Mouse (Mus musculus): Measurements from ENCODE around the gene Nrxn2. TPM values are rescaled to one million over a fixed set of nuclear protein-coding genes. Genes with fewer than 3 reads are reported as not detected.
A peak's percentile ranks its signal among the peaks of the same experiment; 100 is the strongest.

Gene Nrxn2
- total and polyA plus RNA-seq, 3 experiments: 0.20 to 0.71 (median 0.30) TPM

DNA sequence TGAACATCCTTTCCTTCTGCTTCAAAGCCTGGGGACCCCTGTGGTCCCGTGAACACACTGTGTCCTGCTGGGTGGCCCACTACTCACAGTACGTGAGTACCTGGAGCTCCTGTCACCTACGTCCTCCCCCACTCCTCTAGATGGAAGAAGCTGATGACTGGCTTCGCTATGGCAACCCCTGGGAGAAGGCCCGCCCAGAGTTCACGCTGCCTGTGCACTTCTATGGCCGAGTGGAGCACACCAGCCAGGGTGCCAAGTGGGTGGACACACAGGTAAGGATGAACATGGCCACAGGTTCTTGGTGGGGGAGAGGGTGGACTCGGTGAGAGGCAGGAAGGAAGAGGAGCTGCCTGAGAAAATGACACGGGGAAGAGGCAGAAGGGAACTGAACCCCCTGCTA lies 32.3 kb upstream of the Nrxn2 start:
- Histone ChIP-seq H3K79me2 (replicated peaks; ENCODE audit: control insufficient read depth, extremely low read depth, insufficient read depth, poor library complexity, severe bottlenecking) (no peaks in the 10 kb centered on the region), H3K36me3 (replicated peaks in 1 of 2; ENCODE audit: control insufficient read depth in 1 of 2, insufficient read depth in 1 of 2, low read length in 1 of 2) (peaks cover 0 to 37% of the 10 kb centered on the region in 2 experiments), H3K4me2 (ENCODE audit: insufficient read depth, low read depth, poor library complexity, severe bottlenecking) (no peak overlapping the region), H3K4me1 (ENCODE audit: control insufficient read depth in 1 of 2, insufficient read depth in 2 of 2) (peaks cover 9 to 12% of the 10 kb centered on the region in 2 experiments), H3K27ac (ENCODE audit: insufficient read depth, low read depth) (no peak overlapping the region), H3K4me3 (replicated peaks in 1 of 3; ENCODE audit: low read depth in 2 of 3, low read length in 2 of 3, poor library complexity in 1 of 3) (no peak overlapping the region), H3K9ac (ENCODE audit: insufficient read depth, low read depth) (no peak overlapping the region), H3K9me3 (replicated peaks; ENCODE audit: low read length) (no peaks in the 10 kb centered on the region), H3K27me3 (replicated peaks) (no peaks in the 10 kb centered on the region)
- dilution Hi-C loops (cut with MboI; ENCODE audit: extremely low pct_ligation_motif_present, extremely low pct_unique_long_range_greater_than_20kb, low sequenced_read_pairs) (no loop called here), in situ Hi-C loops (cut with MboI; ENCODE audit: low pct_ligation_motif_present, low pct_unique_long_range_greater_than_20kb, low sequenced_read_pairs) (no loop called here)
- TF ChIP-seq CTCF (conservative IDR thresholded peaks at IDR 0.05 in 1 of 2, IDR thresholded peaks at IDR 0.05 in 1 of 2; ENCODE audit: low read depth in 2 of 2, low read length in 2 of 2): no peak
- TF ChIP-seq CHD1 (IDR thresholded peaks at IDR 0.05; ENCODE audit: low read depth, low read length): no peak
- TF ChIP-seq RAD21 (IDR thresholded peaks at IDR 0.05; ENCODE audit: low read depth, low read length): no peak
- no peak for TF ChIP-seq SIN3A (IDR thresholded peaks at IDR 0.05; ENCODE audit: low read length)
- no peak for TF ChIP-seq POLR2AphosphoS2 (IDR thresholded peaks at IDR 0.05; ENCODE audit: low read depth, low read length)
- DNase-seq (ENCODE audit: extremely low read depth): no peak

- H3K4me1 ChIP-seq (ENCODE audit: control insufficient read depth in 1 of 2, insufficient read depth in 2 of 2): peaks cover 9 to 12% of the 10 kb centered on the region in 2 experiments
- no peak overlapping the region for H3K9ac ChIP-seq (ENCODE audit: insufficient read depth, low read depth)
- in situ Hi-C loops (cut with MboI; ENCODE audit: low pct_ligation_motif_present, low pct_unique_long_range_greater_than_20kb, low sequenced_read_pairs): no loop called here
Observed at GRCm38 (mm10) chr19:6388006-6388405, 30.5 kb upstream of the Nrxn2 start.

DNA sequence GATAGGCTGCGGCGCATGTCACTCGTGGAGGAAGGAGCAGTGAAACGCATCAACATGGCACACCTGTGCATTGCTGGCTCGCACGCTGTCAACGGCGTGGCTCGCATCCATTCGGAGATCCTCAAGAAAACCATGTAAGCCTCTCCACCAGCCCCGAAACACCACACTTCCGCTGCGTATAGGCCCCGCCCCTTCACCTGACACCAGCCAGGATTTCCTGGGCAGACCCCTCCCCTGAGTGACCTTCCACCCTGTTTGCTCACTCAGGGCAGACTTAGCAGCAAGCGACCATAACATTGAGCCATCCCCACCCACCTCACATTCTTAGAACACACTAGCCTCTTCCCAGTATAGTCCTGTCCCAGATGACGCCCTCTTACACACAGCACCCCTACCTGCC lies 28.7 kb upstream of the Nrxn2 start:
- Histone ChIP-seq H3K9me3 (replicated peaks; ENCODE audit: low read length) (no peaks in the 10 kb centered on the region), H3K79me2 (replicated peaks; ENCODE audit: control insufficient read depth, extremely low read depth, insufficient read depth, poor library complexity, severe bottlenecking) (no peaks in the 10 kb centered on the region), H3K4me1 (ENCODE audit: control insufficient read depth in 1 of 2, insufficient read depth in 2 of 2) (peaks cover 0 to 9% of the 10 kb centered on the region in 2 experiments; a peak in 2 of 4 replicates), H3K9ac (ENCODE audit: insufficient read depth, low read depth) (peak overlapping the region; percentile 47; the same call in 1 of the 2 replicates), H3K4me2 (ENCODE audit: insufficient read depth, low read depth, poor library complexity, severe bottlenecking) (peak overlapping the region; percentile 34), H3K27me3 (replicated peaks) (no peaks in the 10 kb centered on the region), H3K4me3 (replicated peaks in 1 of 3; ENCODE audit: low read depth in 2 of 3, low read length in 2 of 3, poor library complexity in 1 of 3) (peak overlapping the region in 2 of 3 experiments; percentile 35 to 68), H3K36me3 (replicated peaks in 1 of 2; ENCODE audit: control insufficient read depth in 1 of 2, insufficient read depth in 1 of 2, low read length in 1 of 2) (peaks cover 0 to 53% of the 10 kb centered on the region in 2 experiments), H3K27ac (ENCODE audit: insufficient read depth, low read depth) (no peak overlapping the region)
- DNase-seq (ENCODE audit: extremely low read depth): no peak
- TF ChIP-seq NRF1 (IDR thresholded peaks at IDR 0.05; ENCODE audit: low read depth, low read length): no peak
- 0 out of 2 replicates have a peak, but pooled peaks have one; percentile 25 for TF ChIP-seq NELFE (IDR thresholded peaks at IDR 0.05; ENCODE audit: low read depth, low read length)
- 0 out of 2 replicates have a peak, but pooled peaks have one; percentile 26 for TF ChIP-seq HCFC1 (IDR thresholded peaks at IDR 0.05; ENCODE audit: low read depth, low read length)
- TF ChIP-seq BHLHE40 (IDR thresholded peaks at IDR 0.05; ENCODE audit: low read depth, low read length): no peak
- TF ChIP-seq MEF2A (IDR thresholded peaks at IDR 0.05; ENCODE audit: borderline replicate concordance, low read depth, low read length): 0 out of 2 replicates have a peak, but pooled peaks have one; percentile 31
- TF ChIP-seq MAX (IDR thresholded peaks at IDR 0.05; ENCODE audit: low read length): peak; percentile 29; the same call in 1 of the 2 replicates
- TF ChIP-seq TCF12 (IDR thresholded peaks at IDR 0.05; ENCODE audit: low read depth, low read length): peak; percentile 42; the same call in 1 of the 2 replicates
- TF ChIP-seq ELF1 (IDR thresholded peaks at IDR 0.05; ENCODE audit: low read depth, low read length): peak; percentile 53
- dilution Hi-C loops (cut with MboI; ENCODE audit: extremely low pct_ligation_motif_present, extremely low pct_unique_long_range_greater_than_20kb, low sequenced_read_pairs): no loop called here
- in situ Hi-C loops (cut with MboI; ENCODE audit: low pct_ligation_motif_present, low pct_unique_long_range_greater_than_20kb, low sequenced_read_pairs): no loop called here

More at GRCm38 (mm10) chr19:6388006-6388405, 30.5 kb upstream of the Nrxn2 start:
- no peak for TF ChIP-seq POLR2A (IDR thresholded peaks at IDR 0.05; ENCODE audit: low read depth, low read length)
- TF ChIP-seq E2F4 (IDR thresholded peaks at IDR 0.05; ENCODE audit: insufficient replicate concordance, low read depth, low read length): no peak
- dilution Hi-C loops (cut with MboI; ENCODE audit: extremely low pct_ligation_motif_present, extremely low pct_unique_long_range_greater_than_20kb, low sequenced_read_pairs): no loop called here
- Histone ChIP-seq H3K36me3 (replicated peaks in 1 of 2; ENCODE audit: control insufficient read depth in 1 of 2, insufficient read depth in 1 of 2, low read length in 1 of 2) (peaks cover 0 to 45% of the 10 kb centered on the region in 2 experiments), H3K79me2 (replicated peaks; ENCODE audit: control insufficient read depth, extremely low read depth, insufficient read depth, poor library complexity, severe bottlenecking) (no peaks in the 10 kb centered on the region), H3K27ac (ENCODE audit: insufficient read depth, low read depth) (no peak overlapping the region), H3K4me2 (ENCODE audit: insufficient read depth, low read depth, poor library complexity, severe bottlenecking) (no peak overlapping the region), H3K9me3 (replicated peaks; ENCODE audit: low read length) (no peaks in the 10 kb centered on the region), H3K4me3 (replicated peaks in 1 of 3; ENCODE audit: low read depth in 2 of 3, low read length in 2 of 3, poor library complexity in 1 of 3) (no peak overlapping the region), H3K27me3 (replicated peaks) (no peaks in the 10 kb centered on the region)
- DNase-seq (ENCODE audit: extremely low read depth): no peak

Measured in CH12.LX (cell line).